Mouse (Mus musculus) frontal cortex, adult (tissue): Measurements from ENCODE around the gene Lpcat1.

Experiments
- ATAC-seq: cut with Nextera tagmentation; 2 replicates; pipeline ENCODE4 v1.9.2; 2017; ENCODE audit warnings: mild to moderate bottlenecking, moderate library complexity, mixed read lengths; ENCODE audit not compliant: low TSS enrichment

Gene Lpcat1

DNA sequence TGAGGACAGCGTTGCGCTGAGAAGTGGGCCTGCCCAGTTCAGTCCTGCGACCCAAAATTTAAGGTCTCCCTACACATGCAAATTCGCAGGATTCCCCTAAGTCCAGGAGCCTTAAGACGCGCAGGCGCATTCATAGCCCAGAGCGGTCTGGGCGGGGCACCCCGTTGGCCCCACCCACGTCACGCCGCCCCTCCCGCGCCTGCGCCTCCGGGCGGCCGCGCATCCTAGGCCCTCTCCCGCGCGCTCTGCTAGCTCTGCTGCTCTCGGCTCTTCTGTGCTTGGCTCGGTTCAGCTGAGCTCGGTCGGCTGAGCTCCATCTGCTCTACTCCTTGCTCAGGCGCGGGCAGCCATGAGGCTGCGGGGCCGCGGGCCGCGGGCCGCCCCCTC lies at the start of gene Lpcat1:
Lpcat1 (plus strand) TSS at position 164 of the 387 bp plus-strand sequence.
- peak; percentile 92 for ATAC-seq

DNA sequence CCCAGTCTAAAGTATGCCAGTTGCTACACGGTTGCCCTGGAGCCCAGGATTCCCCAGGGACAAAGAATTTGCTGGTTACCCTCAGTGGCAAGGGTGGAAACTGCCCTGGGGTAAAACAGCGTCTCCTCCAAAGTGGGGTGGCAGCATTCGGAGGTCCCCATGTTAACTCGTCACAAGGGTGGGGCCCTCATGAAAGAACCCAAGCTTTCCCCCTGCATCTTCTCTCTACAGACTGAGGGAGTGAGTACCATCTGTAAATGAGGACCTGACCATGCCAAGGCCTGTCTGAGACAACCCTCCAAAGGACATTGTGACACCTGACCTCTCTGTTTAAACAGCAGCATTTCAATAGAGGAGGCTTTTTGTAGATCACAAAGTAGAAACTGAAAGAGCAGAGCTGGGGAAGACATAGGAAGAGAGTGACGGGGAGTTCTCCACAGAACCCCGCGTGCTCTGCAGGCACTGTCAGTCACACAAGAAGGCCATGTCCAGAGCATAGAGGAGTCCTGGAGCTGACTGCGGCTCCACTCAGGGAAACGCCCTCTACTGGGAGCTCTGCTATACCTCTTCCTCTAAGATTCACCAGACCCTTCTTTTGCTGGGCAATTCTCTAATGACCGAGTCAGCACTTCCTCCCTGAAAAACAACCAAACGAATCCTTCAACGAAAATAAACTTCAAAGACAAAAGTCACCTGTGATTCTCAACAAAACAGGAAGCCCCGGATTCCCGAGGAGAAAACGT lies 49.3 kb upstream of the Lpcat1 start:
- peak; percentile 65; the same call in 1 of the 2 replicates for ATAC-seq

DNA sequence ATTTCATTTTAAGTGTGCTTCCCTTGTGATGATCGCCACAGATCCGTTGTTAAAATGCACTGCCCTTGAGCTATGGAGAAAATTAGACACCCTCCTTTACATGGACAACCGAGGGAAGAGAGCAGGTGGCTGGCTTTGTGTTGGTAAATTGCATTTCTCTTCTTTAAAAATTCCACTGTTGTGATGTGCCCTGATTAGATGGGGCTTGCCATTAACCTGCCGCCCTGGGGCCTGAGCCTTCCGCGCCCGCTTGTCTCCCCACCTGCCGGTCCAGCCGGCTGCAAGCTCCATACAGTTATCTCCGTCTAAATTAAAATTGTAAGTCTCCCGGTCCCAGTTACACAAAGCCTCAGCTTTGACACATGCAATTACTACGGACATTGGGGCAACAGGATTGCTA lies 48.7 kb upstream of the Lpcat1 start:
- no peak for ATAC-seq

DNA sequence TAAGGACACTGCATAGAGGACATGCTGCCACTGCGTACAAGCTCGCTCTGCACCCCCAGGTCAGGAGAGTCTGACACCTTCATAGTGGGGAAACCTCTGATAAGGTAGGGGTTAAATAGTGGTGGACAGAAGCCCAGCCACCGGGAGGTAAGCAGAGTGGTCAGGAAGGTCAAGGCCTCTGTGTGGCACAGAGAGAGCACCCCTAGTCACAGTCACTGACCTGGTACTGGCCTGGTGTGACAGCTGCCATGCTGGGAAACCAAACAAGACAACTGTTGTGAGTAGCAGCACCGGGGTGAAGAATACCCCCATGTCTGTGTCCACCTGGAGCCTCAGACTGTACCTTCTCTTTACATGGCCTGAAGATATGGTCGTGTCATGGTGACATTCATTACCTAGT lies 47.8 kb upstream of the Lpcat1 start:
- no peak for ATAC-seq

DNA sequence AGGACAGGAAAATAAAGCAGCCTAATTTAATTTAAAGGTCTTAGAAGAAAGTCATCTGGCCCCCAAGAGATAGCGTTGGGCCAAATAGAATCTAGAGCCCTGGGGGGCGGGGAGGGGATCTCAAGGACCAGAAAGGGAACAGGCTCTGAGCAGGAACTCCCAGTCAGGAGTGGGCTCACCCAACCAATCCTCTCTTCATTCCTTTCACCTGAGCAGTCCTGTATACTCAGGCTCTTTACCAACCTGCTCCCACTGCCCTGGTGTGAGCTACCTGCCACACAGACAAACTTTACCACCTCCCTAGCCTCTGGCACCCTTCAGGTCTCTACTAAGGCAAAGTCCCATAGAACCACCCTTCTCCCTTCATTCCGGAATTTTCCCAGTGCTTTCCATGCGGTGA lies 44.0 kb upstream of the Lpcat1 start:
- ATAC-seq: no peak

DNA sequence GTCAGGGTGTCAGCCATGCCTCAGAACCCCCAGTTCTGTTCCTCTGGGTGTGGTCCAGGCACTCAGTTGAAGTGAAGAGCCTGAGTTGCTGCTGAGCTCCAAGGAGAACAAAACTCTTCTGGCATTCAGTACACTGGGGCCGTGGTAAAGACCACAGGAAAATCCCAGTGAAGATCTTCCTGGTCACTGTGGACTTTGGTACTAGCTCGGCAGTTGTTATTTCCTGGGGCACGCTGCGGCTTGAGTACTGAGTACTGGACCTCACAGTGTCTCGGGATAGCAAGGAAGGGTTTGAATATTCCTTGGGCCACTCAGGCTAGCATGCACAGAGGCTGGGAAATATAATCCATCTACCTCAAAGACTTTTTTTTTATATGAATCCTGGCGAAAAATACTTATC lies 42.0 kb upstream of the Lpcat1 start:
- ATAC-seq: no peak

DNA sequence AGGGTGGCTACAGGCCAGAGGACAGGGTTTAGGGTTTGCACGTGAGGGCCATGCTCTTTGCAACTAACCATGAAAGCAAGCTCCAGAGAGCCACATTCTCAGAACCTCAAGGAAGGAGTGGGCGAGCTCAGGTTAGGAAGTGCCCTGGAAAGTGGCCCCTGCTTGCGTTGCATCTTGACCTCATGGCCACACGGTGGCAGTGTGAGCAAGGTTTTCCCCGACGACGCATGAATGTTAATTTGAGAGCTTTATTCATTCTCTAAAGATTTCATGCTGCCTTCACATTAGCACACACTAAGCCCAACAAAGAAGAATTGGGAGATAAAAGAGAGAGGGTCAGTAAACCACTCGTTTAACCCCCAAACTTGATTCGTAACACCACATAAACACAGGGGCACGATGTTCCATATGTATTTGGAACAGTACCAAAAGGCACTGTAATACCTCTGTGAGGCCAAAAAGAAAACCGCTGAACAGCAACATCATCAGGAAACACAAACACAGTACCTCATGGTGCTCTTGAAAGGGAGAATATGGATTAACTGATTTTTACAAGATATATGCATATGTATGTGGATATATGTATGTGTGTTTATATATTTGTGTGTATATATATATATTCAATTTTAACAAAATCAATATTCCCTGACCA lies 41.0 kb upstream of the Lpcat1 start:
- peak; percentile 86 for ATAC-seq

DNA sequence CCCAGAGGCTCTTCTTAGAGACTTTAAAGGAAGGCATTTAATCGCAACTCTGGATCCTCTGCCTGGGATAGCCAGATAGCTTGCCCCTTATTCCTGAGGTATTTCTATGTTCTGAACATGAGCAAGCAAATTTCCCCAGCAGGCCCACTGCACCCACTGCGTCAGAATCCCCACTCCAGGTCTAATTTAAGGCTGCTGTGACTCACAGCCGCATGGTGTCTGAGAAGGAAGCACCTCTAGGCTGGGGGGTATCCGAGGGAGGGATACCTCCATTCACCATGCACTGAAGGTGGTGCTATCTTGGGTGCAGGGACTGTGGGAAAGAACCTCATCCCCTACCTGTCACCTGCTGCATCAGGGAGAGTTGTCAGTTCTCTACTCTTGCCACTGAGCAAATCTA lies 40.4 kb upstream of the Lpcat1 start:
- ATAC-seq: peak; percentile 81

DNA sequence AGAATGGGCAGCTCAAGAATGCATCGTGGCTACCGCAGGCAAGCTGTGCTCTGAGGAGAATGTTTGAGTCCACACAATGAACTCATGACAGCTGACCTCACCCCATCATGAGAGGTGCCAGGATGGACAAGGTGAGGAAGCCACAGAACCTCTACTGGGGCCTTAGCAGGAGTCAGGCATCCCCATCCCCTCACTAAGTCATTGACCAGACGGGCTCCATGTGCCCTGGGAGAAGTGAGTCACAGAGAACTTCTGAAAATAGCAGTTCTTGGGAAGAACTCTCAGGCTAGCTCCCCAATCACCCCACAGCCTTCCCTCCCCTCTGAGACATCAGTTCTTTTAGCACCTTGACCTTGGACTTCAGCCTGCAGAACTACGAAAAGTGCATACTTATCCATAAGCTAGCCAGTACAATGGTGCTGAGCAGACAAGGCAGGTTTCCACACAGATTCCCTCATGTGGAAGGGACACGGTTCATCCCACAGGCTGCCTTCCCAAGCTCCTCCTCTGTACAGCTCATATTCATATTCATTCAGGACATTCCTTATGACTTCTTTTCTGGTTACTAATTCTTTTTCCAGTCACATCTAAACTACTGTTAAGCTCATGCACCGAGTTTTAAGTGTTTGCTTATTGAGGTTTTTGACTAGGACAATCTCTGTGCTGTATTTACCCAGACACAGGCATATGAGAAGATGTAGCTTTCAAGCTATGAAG lies 37.2 kb upstream of the Lpcat1 start:
- no peak for ATAC-seq

DNA sequence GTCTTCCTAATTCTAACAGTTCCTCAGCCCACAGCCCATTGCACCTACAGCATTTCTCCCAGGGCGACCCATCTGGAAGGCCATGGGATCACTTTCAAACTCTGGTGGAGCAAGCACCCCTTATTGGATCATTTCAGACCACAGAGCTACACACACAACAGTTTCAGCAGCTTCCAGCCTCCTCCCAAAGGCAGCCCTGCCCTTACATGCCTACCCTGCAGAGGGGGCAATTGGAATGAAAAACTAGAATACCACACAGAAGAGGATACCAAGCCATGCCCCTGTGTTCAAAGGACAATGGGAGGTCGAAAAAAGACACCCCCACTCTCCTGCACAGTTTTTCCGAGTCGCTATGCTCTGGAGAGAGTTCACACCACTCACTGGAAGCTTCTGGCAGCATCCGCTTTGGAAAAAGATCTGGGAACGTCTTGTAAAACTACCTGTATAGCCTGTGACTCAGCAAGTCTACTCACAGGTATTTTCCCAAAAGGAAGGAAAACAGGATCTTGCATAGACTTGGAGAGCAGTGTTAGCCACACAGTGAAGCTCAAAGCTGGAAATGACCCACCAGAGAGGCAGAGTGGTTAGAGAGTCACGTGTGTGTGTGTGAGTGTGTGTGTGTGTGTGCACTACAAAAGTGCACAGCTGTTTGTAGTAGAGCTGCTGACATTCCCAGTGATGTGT lies 34.4 kb upstream of the Lpcat1 start:
- ATAC-seq: no peak

DNA sequence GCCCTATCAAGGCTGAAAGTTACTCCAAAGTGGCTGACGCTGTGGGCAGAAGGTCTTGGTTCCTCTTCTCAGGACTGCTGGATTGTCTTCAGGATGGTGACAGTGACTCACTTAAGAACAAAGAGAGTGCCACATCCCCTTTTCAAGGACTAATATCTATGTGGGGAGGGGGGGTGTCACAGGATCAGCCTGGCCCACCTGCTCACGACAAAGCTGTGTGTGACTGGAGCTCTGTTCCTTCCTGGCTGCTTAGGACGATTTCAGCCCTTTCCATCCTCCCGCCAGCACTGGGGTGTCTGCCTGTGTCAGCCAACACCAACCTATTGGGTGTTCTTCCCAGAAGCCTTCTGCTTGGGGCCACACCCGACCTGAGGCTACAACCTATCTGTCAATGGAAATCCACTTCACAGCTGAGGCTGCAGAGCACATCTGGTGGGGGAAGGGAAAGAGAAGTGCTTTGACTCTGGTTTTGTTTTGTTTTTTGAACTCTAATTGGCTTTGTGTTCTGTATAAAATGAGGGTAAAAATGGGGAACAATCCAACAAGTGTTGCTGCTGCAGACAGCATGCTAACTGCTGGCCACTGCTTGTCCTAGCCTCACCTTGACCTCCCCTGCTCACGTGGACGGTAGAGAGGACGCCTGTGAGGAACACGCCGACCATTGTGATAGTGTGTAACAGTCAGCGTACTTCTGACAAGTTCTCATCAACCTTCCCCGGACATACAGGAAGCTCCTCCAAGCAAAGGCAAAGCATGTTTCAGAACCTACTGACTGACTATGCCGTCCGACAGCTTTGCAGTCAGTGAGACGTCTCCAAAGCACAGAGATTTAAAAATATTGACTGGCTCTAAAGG lies 33.1 kb upstream of the Lpcat1 start:
- no peak for ATAC-seq

DNA sequence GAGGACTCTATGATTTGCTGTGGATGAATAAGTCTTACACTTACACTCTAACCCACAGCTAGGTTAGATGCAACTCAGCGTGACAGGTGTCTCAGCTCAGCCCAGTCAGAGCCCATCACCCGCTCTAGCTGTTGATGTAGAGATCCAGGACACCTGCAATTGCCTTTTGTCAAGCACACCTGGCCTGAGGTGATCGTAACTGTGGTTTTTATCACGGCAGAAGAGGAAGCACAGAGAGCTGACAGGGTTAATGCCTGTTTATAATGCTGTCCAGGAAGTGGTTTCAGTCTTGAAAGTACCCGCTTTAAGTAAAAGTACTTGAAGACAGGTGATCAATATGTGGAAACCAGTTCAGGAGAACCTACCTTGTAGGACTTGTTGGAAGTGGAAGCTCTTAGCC lies 32.3 kb upstream of the Lpcat1 start:
- ATAC-seq: no peak

DNA sequence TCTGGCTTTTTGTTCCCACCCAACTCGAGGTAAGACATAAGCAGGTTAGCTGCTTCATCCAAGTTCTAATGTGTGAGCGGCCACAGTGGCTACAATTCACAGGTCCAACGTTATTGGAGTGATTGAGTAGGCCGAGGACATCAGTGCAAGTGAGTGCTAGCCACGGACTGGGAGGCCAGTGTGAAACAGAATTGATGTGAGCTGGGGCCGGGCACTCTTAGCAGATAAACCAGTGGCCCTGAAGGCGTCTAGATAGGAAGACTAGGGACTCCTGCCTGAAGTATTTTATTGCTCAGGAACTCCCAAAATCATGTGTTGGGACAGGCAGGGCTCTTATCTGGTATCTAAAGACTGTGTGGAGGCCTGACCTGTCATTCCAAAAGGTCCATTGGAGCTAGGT lies 31.3 kb upstream of the Lpcat1 start:
- no peak for ATAC-seq

DNA sequence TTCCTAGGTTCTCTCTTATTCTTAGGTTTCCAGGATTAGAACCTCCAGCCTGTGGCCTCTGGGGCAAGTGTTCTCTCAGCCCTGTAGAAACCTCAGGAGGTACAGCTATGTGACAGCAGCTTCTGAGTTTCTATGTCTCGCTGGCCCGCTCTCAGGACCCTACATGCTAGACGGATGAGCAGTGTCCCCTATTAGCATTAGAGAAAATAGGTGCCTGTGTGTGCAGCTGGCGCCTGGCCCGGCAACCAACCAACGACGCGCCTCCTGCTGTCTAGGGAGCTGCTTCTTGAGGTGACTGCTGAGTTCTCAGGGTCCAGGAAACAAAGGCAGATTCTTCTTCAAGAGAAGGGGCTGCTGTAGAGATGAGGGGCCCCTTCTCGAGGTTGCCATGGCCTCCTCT lies 27.9 kb upstream of the Lpcat1 start:
- ATAC-seq: no peak

DNA sequence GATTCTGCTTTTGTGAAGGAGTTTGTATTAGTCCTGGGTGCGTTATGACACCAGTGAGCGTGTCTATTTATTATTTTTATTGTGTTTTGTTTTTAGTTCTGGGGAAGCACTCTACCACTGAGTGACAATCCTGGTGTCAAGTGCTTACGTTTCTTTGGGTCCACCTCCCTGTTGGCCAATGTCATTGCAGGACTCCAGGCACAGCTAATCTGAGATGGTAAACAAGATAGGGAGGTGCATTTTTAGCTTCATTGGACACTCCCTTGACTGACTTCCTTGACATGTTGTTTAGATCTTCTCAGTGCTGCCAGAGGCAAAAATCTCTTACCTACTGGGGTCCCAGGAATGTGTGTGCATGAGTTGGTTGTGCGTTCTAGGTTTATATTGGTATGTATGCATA lies 26.0 kb upstream of the Lpcat1 start:
- ATAC-seq: no peak

DNA sequence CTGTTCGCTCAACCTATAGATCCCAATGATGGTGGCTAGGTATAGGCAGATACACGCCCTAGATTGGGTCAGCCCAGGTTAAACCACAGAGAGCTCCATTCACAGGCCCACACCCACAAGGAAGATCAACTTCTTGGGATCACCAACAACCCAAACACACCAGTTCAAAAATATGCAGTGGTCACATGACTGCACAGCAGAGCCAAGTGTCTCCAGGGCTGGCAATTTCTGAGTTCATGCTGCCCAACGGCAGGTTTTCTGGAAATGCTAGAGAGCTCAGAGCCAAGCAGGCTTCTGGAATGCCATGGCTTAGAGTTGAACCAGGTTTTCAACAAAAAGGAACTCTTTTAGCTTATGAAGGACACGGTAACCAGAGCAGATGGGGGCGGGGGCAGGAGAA lies 25.3 kb upstream of the Lpcat1 start:
- ATAC-seq: no peak

DNA sequence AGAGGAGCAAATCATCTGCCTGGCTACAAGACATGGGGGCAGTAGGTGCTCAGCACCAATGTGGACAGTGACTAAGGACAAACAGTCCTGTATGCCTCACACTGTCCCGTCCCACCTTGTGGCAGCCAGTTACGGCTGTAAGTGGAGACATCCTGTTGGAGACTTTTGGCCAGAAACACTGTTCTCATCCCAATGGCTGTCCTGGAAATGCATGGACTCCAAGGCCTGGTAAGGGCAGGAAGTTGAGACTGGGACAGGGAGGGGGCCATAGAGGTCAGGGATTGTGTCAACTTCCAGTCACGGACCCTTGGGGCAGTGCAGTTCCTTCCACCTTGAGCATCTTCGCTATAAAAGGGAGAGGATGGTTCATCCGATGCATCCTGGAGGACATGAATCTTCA lies 24.6 kb upstream of the Lpcat1 start:
- no peak for ATAC-seq

DNA sequence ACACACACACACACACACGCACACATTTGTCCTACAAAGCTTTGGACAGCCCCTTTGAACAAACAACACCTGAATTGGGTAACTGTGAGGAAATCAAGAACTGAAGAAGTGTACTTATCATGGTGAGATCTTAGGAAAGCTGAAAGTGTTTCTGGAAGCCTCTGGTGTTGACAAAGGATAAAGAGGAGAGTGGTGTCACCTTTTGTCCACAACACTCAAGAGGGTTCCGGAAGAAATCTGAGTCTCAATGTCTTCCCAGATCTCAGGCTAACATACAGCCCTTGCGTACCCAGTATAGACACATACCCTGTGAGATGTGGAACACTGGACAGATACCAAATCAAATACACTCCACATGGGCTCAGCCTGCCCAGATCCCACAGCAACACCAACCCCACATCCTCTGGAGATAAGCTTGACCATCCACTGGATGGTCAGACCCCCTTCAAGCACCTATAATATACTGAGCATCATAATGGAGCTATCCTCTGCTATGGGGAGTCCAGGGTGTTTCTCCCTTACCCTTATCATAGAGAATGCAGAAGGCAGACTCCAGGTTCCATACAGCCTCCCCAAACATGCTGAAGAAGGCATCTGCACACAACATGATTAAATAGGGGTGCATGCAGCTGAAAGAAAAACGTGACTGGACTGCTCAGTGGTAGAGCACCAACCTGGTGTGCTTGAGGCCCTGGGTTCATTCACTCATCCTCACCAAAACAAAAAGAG lies 23.7 kb upstream of the Lpcat1 start:
- no peak for ATAC-seq

DNA sequence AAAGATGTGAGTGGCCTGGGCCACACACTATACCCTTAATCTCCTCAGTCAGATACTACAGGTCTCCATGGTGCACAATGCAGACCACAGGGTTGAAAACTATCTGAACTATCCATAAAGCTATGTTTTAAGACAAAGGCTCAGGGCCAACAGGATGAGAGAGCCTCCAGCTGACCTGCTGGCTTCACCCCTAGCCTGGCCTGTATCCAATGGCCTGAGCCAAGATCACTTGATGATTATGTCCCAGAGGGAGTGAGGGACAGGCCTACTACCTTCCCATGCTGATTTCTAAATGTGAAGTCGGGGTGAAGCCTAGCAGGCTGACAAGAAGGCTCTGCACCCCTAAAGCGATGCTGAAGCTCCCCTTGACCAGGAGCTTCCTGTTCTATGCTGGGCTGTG lies 21.9 kb upstream of the Lpcat1 start:
- ATAC-seq: no peak

DNA sequence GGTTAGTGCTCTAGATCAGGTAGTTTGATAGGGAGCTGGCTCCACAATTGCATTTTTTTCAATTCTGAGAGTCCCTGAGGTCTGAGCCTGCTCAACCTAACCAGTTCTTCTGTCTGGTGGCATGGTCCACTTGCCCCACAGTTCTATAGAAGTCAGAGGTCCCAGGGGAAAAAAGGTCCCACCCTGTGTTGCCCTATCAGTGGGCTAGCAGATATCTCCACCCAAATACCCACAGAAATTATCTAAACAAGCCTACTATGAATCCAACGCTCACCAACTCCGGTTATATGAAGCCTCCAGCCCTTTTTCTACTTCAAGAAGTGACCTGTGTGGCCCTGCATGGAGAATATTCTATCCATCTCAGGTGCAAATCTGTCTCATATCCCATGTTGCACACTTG lies 20.9 kb upstream of the Lpcat1 start:
- no peak for ATAC-seq

DNA sequence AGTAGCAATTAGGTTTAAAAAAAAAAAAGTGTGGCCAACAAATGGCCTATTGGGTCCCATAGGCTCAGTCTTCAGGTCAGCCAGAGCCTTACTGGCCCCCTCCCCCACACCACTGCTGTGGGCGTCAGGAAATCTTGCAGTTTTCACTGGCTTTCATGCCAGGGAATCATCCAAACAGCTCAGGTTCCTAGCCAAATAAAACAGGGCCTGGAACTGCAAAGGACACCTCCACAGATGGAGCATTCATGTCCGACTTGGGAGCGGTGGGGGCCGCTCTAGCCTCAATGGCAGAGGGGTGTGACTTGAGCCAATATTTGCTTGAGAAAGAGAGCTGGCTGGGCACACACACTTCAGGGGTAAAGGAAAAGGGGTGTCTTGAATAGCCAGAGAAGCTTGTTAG lies 20.5 kb upstream of the Lpcat1 start:
- peak; percentile 34 for ATAC-seq
